Mouse (Mus musculus) brain, embryonic 14.5 days (tissue): ENCODE results near the gene Fra10ac1.

Source experiments
- CTCF ChIP-seq: fragments of 200-500 bp; IDR thresholded peaks from 2 replicates; pipeline ENCODE4 v1.5.1; 2012; ENCODE audit warnings: inconsistent platforms, mild to moderate bottlenecking, moderate library complexity, borderline replicate concordance; ENCODE audit not compliant: insufficient read depth, insufficient read length; ENCODE audit errors: extremely low read depth
- POLR2A ChIP-seq: fragments of 200-500 bp; IDR thresholded peaks from 2 replicates; pipeline ENCODE4 v1.6.1; 2012; ENCODE audit warnings: mild to moderate bottlenecking, inconsistent platforms, borderline replicate concordance; ENCODE audit not compliant: poor library complexity, insufficient read depth, insufficient read length, severe bottlenecking; ENCODE audit errors: extremely low read depth

- no peak for TF ChIP-seq POLR2A
- TF ChIP-seq CTCF, result no peak
Measured at GRCm38 (mm10) chr19:38156243-38156642, 67.7 kb downstream of the Fra10ac1 start.
